Mouse (Mus musculus) layer of hippocampus, adult 11-12 months (tissue): Measurements from ENCODE around the gene Plscr4.

ENCODE experiments used
- DNase-seq: peaks from one replicate; pipeline ENCODE4 v3.0.0; 2022; ENCODE audit warnings: low spot score

The Plscr4 gene

GRCm38 (mm10) chr9:92457261-92458058, at the start of gene Plscr4:
Gene Plscr4 (plus strand): TSS chr9:92457373.
- DNase-seq, result peak; percentile 10

DNA sequence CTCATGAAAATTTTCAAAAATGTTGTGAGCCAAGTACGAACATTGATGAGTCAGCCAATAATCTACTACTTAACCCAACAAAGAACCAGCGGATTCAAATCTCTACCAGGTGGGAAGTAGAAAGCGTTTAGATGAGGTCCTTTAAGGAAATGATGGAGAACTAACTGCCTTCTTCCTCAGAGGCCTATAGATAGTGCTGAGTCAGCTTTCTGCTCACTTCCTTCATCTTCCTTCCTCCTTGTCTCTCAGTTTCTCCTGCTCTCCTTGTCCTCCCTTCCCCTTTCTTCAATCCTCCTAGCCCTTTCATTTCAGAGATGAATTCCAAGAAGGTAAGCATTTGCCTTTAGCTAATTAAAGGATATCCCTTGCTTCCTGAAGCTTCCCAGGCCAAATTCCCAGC, 46.9 kb upstream of the Plscr4 start:
- no peak for DNase-seq

DNA sequence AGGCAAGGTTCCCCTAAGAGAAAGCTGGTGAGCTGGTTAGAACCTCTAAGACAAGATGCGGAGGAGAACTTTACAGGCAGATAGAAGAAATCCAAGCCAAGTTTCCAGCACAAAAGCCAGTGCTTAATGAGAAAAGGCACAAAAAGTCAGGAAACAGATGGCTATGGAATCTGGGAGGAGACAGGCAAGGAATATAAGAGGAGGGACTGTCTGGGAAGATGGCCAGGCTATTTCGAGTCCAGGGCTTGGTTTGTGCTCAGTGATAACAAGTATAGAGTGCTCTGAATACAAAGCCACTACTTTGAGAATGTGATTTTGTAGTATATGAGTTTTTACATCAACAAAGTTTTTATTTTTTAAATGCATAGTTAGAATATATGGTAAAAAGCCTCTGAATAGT, 45.1 kb upstream of the Plscr4 start:
- peak; percentile 3 for DNase-seq

DNA sequence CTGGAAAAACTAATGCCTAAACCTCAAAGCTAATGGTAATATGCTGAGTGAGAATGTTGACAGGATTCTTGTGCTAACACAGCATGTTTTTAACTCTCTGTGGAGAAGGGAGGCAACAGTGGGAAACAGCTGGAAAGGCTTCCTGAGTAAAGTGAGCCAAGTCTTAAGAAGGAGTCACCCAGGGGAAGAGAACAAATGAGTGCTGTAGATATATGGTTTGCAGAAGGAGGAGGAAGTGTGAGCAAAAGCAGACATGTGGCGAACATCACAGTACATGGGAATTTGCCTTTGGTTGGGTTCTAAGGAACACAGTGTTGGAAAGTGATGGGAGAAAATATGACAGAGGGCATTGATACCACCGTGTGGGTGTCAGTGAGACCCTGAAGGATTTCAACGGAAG, 43.5 kb upstream of the Plscr4 start:
- DNase-seq, result no peak

GRCm38 (mm10) chr9:92437781-92438180, 19.4 kb upstream of the Plscr4 start:
- no peak for DNase-seq

DNA sequence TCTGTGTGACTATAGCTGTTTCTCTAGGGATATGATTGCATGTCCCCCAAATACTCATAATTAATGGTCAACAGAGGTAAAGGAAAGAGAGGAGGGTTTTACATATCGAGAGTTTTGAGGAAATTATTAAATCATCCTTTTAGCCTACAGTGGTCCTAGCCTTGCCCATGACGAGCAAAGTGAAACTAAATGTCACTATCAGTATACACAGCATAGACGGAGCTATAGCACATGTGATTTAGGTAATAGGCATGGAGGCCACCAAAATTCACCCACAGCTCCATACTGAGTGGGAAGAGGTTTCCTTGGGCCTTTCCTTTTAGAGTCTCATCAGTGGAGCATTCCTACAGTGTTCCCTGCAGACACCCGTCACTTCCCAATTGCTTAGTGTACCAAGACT, 15.7 kb upstream of the Plscr4 start:
- no peak for DNase-seq

GRCm38 (mm10) chr9:92444536-92444935, 12.6 kb upstream of the Plscr4 start:
- no peak for DNase-seq

DNA sequence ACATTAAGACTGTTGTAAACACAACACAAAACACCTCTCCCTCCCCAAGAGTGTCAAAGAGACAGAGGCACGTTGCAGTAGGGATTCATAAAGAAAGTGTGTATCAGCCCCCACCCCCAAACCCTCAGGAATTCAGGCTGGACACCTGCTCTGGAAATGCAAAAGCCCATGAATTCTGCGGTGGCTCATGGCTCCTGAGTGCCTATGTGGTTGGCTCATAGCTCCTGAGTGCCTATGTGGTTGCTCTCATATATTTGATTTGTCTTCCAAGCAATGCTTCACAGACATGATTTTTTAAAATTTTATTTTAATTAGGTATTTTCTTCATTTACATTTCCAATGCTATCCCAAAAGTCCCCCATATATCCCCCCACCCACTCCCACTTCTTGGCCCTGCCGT, 568 bp upstream of the Plscr4 start:
- no peak for DNase-seq

DNA sequence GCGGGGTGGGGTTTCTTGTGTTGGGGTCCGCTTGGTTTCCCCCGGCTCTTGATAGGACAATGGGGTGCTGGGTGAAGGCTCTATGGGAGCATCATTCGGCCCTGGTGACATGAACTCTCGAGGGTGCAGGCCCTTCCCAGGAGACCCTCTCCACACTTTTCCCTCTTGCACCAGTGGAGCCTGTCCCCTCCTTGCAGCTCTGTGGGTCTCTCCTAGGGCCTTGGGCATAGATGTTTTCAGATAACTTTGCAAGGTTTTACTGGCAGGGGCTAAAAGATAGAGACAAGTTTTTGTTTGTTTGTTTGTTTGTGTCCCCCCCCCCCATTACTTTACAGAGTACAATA, 858 bp downstream of the Plscr4 start:
- no peak for DNase-seq

DNA sequence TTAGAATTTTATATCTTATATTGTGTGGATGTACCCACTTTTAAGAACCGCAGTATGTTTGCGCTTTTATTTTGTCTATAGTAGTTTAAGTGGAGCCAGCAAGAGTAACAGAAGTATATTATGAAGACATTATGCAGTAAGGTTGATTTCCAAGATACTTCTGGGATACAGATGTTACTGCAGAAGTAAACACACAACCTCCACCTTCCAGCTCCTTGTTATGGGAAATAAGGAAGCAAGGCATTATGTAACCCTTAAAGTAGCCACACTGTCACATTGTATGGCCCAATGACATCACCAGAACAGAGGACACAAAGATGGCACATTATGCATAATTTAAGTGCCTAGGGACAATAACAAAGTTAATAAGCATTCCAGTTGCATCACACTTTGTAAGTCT, 1.2 kb downstream of the Plscr4 start:
- DNase-seq, result no peak

GRCm38 (mm10) chr9:92467724-92468123, 10.6 kb downstream of the Plscr4 start:
- no peak for DNase-seq

DNA sequence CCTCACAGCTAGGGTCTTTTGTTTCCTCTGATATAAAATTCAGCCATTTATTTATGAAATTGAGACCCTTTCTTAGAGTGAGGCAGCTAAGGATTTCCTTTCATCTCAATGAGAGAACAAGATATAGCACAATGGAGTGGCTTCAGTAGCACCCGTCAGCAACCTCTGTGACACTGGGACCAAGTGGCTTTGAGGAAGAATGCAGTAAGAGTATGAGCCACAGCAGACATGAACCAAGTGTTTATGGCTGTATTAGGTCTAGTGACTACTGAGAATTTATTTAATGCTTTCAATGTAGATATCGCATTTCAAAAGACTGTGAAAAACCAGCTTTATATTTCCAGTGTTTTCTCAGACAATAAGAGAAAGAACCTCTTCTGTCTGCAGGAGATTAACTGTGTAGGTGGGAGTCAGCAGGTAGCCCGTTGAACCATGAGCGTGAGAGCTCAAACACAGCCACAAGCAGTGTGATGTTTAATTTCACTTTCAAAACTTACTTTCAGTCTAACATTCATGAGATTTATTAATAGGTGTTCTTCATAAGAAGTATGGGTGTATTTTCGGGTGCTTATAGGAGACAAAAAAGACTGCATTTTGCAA, 15.2 kb downstream of the Plscr4 start:
- DNase-seq, result no peak

DNA sequence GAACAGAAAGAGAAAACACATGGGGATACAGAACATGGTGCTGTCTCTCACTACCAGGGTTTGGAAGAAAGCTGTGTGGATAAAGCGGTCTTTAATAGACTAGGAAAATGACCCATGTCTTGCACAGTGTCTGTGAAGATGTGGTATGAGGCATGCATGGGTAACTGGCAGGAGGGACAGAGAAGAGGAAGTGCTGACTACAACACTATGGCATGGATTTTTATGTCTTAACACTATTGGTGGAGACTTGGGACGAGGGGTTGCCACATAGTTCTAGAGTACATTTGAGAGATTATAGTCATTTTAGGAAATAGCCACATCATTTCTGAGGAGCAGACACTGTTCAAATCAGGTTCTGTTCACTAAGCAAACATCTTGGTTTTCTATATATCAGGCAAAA, 16.0 kb downstream of the Plscr4 start:
- DNase-seq, result no peak

DNA sequence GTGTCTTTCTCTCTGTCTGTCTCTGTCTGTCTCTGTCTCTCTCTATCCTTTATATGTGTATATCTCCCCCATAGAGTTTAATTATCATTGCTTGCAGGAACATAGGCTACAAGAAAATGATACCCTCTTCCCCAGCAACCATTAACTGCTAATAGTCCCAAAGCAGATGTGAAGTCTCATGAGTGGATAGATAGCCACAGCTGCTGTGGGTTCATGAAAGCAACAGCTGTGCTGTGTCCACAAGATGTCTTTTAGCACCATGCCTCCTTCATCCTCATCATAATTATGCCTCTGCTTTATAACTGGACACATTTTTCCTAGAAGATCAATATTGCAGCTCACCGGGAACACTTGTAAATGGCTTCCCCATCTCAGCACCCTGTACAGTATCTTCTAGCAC, 17.1 kb downstream of the Plscr4 start:
- DNase-seq, result no peak

DNA sequence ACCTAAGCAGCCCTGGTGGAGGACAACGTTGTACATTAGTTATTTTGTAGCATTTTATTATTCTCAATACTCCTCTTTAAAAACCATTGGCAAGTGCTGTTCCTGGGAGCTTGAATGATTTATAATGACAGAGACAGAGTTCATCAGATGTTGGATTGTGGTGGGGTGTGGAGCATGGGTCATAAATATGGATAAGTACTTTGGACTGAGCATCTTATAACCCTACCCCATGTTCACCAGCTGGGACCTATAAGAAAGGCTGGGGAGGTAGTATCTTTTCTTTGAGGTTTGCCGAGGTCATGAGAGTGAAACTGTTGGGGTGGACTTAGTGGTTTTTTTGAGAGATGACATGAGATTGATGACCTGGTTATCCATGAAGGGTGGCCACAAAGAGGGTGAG, 24.5 kb downstream of the Plscr4 start:
- no peak for DNase-seq

- no peak for DNase-seq
These were observed 25.4 kb downstream of the Plscr4 start for GRCm38 (mm10) chr9:92482551-92482950.

GRCm38 (mm10) chr9:92484710-92485267, 27.6 kb downstream of the Plscr4 start:
- DNase-seq, result no peak

DNA sequence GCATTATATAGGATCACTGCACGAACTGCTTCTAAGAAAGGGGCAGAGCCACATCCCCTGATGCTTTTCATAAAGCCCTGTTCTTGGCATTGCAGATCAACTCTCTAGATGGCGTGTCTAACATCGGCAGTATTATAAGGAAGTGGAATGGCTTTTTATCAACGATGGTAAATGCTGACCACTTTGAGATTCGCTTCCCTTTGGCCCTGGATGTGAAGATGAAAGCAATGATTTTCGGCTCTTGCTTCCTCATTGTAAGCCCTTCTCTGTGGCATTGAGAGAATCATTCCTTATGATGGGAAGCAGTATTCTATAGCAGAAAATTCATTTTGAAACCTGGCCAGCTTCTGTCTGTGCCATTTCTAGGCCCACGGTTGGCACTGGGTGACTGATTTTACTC, 32.7 kb downstream of the Plscr4 start:
- no peak for DNase-seq

DNA sequence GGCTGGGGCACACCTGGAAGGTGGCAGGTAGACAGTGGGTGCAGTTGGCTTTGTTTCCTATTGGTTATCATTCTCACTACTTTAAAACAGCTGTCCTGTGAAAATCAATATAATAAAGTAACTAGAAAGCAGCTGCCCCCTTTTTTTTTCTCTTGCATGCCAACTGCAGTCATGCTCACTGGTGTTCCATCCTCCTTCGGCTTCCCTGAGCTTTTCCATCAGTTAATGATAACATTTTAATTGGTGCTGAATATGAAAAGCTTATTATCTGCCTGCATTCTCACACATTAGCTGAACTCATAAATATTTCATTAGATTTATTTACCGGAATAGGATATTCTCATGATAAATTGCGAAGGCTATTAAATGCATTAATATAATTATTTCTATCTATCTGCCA, 33.1 kb downstream of the Plscr4 start:
- no peak for DNase-seq

DNA sequence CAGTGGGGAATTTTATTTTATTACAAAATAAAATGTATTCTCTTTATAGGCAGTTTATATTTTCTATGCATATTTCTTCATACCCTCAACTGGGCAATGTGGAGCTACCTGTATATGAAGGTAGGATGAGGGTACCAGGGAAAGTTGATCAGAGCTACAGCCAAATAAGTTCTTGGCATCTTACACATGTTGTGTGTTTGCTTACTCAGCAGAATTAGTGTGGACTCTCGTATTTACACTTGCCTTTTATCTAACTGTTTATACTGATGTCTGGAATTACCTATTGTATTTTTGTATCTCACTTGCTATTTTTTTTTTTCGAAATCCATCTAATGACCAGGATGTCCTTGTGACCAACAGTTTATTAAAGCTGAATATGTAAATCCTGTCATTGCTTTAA, 34.1 kb downstream of the Plscr4 start:
- DNase-seq, result no peak

DNA sequence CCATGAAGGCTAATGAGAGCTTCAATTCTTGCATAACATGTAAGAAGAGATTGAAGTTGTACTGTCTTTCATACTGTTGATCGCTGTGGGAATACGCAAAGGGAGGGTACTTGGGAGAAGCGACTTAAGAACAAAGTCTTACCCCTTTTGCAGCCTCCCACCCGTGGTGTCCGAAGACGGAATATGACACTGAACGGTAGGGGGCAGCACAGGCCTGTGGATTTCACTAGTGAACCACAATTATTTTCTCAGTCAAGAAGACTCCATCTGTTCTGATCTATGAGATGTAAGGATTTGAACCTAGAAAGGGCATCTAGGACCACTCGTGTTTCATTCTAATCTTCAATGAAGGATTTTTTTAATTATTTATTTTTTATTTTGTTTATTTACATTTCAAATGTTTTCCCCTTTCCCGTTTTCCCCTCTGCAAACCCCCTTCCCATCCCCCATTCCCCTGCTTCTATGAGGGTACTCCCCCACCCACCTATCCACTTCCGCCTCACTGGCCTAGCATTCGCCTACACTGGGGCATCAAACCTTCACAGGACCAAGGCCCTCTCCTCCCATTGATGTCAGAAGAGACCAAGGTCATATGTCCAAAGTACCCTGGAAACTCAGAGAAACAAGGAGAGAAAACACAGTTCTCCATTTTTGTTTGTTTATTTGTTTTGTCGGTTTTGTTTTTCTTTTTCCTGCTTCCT, 42.7 kb downstream of the Plscr4 start:
- peak; percentile 76 for DNase-seq

GRCm38 (mm10) chr9:92504256-92504655, 47.1 kb downstream of the Plscr4 start:
- no peak for DNase-seq

DNA sequence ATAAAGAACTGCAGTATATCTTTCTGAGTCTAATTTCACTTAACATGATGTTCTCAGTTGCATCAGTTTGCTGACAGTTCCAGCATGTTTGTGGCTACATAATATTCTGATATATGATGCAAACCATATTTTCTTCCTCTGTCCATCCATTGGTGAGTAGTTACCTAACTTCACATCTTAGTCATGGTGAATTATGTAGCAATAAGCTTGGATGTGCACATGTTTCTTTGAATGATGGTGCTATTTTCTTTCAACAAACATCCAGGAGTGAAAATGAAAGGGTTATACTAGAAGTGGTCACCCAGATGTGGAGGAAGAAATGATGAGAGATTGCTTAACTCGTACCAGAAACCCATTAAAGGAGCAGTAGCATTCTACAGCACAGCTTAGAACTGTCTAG, 47.7 kb downstream of the Plscr4 start:
- DNase-seq, result no peak
